Mouse (Mus musculus) forebrain, embryonic 15.5 days (tissue): ENCODE measurements around the gene Fam98a. TPM values are rescaled to one million over a fixed set of nuclear protein-coding genes. Genes with fewer than 3 reads are reported as not detected.

ENCODE experiments used
- ATAC-seq: fragments of 200-750 bp; cut with Nextera tagmentation; replicated peaks from 2 replicates; pipeline ENCODE4 v1.8.0; 2017; ENCODE audit warnings: mild to moderate bottlenecking, moderate TSS enrichment, moderate library complexity
- H3K27ac ChIP-seq: fragments of 300-500 bp; sonication (generic); replicated peaks from 2 replicates; pipeline ENCODE4 v1.5.1; 2015; ENCODE audit warnings: mild to moderate bottlenecking, inconsistent platforms
- H3K27me3 ChIP-seq: fragments of 300-500 bp; sonication (generic); 2 replicates; pipeline ENCODE4 v1.6.1; 2015; ENCODE audit warnings: inconsistent platforms
- H3K36me3 ChIP-seq: fragments of 300-500 bp; sonication (generic); 2 replicates; pipeline ENCODE4 v1.6.1; 2015; ENCODE audit warnings: mild to moderate bottlenecking, inconsistent platforms
- H3K4me1 ChIP-seq: fragments of 300-500 bp; sonication (generic); 2 replicates; pipeline ENCODE4 v1.6.1; 2015; ENCODE audit warnings: inconsistent platforms
- H3K4me2 ChIP-seq: fragments of 300-500 bp; sonication (generic); replicated peaks from 2 replicates; pipeline ENCODE4 v1.6.1; 2015; ENCODE audit warnings: mild to moderate bottlenecking, inconsistent platforms
- H3K4me3 ChIP-seq: fragments of 300-500 bp; sonication (generic); 2 replicates; pipeline ENCODE4 v1.5.1; 2015; ENCODE audit warnings: mild to moderate bottlenecking, inconsistent platforms
- H3K9ac ChIP-seq: fragments of 300-500 bp; sonication (generic); replicated peaks from 2 replicates; pipeline ENCODE4 v1.6.1; 2015; ENCODE audit warnings: mild to moderate bottlenecking, inconsistent platforms
- H3K9me3 ChIP-seq: fragments of 300-500 bp; sonication (generic); 2 replicates; pipeline ENCODE4 v1.6.1; 2016; ENCODE audit warnings: inconsistent platforms
- WGBS: fragments of 180-500 bp; shearing (Covaris S2); methylation state at CpG from one replicate; pipeline ENCODE4 v1.1.7; 2015; ENCODE audit warnings: mixed read lengths; 5-methylcytosine and 5-hydroxymethylcytosine counted together
- polyA plus RNA-seq: library from polyadenylated mRNA; unstranded; fragments of >200 nt; fragmentation: Nextera tagmentation; extraction: Ambion mirVana; gene quantifications from 2 replicates; pipeline ENCODE4 v1.2.1, GENCODE M21; 2015

Fam98a gene
- polyA plus RNA-seq, 1 experiment from 2014 or later = 36.2 TPM

DNA sequence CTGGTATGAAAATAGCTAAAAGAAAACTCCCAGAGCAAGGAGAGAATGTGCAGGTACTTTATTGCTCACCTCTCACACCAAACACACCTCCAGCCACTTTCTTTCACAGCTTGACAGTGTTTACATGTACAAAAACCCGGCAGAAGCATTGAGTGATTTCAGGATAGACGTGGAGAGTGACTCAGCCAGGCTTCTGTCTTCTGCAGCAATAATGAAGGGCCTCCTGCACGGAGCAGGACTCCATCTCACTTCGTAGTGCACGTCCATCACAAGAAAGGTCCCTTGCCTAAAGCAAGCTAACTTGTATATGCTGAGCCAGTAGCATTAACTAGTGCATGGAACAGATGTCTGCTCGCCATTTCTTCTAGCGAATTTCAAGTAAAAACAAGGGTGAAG is 14.7 kb downstream of the Fam98a start:
- no peak overlapping the region for H3K27ac ChIP-seq
- H3K4me3 ChIP-seq = no peak overlapping the region
- no peaks in the 10 kb centered on the region for H3K4me1 ChIP-seq
- no peak for ATAC-seq
- H3K4me2 ChIP-seq = no peak overlapping the region
- no peaks in the 10 kb centered on the region for H3K27me3 ChIP-seq
- no peaks in the 10 kb centered on the region for H3K9me3 ChIP-seq
- H3K36me3 ChIP-seq = peaks cover 27% of the 10 kb centered on the region
- no peak overlapping the region for H3K9ac ChIP-seq
- WGBS = 86% methylated on average over 7 of the region's 7 CpGs

DNA sequence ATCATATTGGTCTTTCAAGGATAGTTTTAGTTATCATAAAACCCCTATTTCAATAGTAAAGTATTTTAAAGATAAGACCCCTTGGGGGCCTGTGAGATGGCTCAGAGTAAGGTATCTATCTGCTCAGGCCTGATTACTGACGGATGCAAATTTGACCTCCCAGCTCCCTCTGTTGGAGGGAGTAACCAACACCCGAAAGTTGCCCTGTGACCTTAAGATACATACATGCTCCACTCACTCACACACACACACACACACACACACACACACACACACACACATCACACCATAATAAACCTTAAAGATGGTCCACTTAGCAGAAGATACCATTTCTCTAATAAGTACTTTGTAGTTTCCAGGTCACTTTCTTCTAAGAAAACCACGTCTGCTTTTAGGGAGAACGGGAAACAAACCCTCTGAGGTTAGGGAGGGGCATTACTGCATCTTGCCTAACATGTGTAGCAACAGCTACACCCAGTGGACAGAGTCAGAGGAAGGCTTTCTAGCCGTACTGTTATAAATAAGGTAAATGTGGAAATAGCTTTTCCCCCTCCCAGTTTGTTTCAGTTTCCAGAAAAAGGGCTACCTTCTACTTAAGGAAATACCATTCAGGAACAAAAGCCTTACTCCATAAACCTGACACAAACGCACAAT is 15.2 kb downstream of the Fam98a start:
- no peaks in the 10 kb centered on the region for H3K9me3 ChIP-seq
- no peak overlapping the region for H3K4me3 ChIP-seq
- no peaks in the 10 kb centered on the region for H3K27me3 ChIP-seq
- 52% methylated on average over 6 of the region's 6 CpGs for WGBS
- no peak overlapping the region for H3K4me2 ChIP-seq
- no peak overlapping the region for H3K9ac ChIP-seq
- no peaks in the 10 kb centered on the region for H3K4me1 ChIP-seq
- H3K36me3 ChIP-seq = peaks cover 22% of the 10 kb centered on the region
- peak; percentile 80; the same call in 1 of the 2 replicates for ATAC-seq
- no peak overlapping the region for H3K27ac ChIP-seq

DNA sequence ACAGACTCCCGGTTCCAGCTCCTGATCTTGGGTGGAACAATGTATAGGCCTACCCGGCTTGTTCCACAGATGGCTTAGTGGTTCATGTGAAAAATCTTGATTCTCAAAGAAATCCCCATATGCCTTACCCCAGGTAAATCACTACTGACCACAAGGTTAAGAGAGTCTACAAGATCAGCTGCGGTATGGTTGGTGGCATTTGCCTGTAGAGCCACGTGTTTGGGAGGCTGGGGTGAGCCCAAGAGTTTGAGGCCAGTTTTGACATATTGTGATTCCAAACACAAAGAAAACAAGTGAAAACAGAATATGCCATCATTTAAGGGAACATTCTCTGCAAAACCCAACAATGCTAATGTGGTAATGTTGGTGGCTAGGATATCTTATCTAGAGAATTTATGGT is 16.1 kb downstream of the Fam98a start:
- ATAC-seq = no peak
- H3K9ac ChIP-seq = no peak overlapping the region
- H3K9me3 ChIP-seq = no peaks in the 10 kb centered on the region
- H3K4me3 ChIP-seq = no peak overlapping the region
- 92% methylated on average over 4 of the region's 4 CpGs for WGBS
- no peaks in the 10 kb centered on the region for H3K27me3 ChIP-seq
- H3K4me2 ChIP-seq = no peak overlapping the region
- H3K27ac ChIP-seq = no peak overlapping the region
- H3K36me3 ChIP-seq = peaks cover 21% of the 10 kb centered on the region
- no peaks in the 10 kb centered on the region for H3K4me1 ChIP-seq

DNA sequence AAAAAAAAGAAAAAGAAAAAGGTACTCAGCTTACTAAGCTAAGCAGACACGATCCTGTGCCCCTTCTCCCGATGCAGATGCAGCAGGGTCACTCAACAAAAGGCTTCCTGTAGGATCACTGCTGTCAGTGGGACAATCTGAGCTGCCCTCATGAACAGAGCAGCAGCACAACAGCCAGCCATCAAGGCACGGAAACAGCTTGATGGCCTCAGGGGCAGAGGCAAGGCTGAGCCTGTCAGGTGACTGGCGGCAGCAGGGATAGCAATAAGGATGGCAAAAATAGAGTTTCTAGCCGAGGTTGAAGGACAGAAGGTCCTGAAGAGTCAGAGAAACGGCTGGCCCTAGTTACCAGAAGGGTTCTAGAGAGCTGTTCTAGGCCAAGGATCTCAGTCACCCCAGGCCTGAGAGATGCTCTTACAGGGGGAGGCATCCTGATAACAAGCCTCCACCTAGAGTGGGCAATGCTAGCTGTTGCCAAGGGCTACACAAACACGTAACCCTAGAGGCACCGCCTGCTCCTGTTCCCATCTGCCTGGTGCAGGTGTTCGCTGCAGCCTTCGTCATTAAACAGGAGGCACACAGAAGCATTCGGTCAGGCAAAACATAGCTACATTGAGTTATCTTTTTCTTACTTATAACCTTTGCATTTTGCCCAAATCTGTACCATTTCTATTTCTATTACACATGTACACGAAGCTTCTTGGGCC is 17.3 kb downstream of the Fam98a start:
- Histone ChIP-seq H3K4me3 (no peak overlapping the region), H3K9ac (no peak overlapping the region), H3K9me3 (no peaks in the 10 kb centered on the region), H3K27ac (no peak overlapping the region), H3K4me2 (no peak overlapping the region), H3K27me3 (no peaks in the 10 kb centered on the region), H3K36me3 (peaks cover 20% of the 10 kb centered on the region), H3K4me1 (no peaks in the 10 kb centered on the region)
- no peak for ATAC-seq
- 80% methylated on average over 12 of the region's 12 CpGs for WGBS

DNA sequence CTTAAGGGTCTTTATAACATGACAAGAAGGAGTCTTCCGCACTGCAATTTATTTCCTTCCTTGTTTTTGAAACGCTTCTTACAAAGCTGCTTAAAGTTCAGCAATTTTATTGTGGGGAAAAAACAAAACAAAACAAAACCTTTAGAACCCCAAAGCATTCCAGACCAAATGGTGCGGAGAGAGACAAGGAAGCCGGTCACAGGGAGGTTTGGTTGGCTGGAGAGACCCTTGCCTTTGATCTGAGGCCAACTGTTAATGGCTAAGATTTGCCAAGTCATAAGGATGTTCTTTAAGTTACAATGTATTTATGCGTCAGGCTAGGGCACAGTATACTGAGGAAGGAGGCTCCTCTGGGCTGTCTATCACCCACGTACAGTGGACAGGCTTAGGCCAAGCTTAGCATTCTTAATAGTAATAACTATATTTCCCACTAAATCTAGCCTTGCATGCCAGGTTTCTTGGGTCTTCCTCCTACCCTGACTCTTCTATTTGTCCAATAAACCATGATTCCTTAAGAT is 19.2 kb downstream of the Fam98a start:
- 62% methylated on average over 6 of the region's 6 CpGs for whole genome bisulfite sequencing
- H3K9ac ChIP-seq = no peak overlapping the region
- no peaks in the 10 kb centered on the region for H3K4me1 ChIP-seq

DNA sequence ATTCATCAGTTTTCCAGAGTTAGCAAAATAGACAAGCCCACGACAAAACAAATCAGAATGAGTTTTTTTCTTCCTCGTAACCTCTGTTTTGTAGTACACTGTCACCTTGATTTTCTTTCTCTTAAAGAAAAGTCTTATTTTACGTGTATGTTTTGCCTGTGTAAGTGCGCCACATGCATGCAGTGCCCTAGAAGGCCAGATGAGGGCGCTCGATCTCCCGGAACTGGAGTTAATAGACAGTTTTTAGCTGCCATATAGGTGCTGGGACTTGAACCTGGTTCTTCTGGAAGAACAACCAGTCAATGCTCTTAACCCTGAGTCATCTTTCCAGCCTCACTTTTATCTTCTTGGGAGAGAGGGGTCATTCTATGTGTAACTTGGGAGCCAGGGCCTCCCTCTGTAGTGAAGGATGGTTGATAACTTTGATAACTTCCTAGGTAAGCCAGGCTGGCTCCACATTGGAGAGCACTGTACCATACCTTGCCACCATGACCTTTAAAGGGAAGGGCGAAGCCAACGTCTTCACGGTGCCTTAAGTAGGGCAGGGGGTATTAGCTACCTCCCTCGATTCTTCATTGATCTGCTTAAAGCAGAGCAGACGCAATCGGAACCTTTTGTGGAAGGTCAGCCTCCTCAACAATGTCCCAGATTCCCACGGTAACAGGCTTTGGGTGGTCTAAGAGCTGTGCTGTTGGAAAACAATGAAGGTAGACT is 22.4 kb downstream of the Fam98a start:
- Histone ChIP-seq H3K9ac (no peak overlapping the region), H3K9me3 (no peaks in the 10 kb centered on the region), H3K4me2 (no peak overlapping the region), H3K27me3 (no peaks in the 10 kb centered on the region), H3K27ac (no peak overlapping the region), H3K4me3 (no peak overlapping the region), H3K4me1 (no peaks in the 10 kb centered on the region), H3K36me3 (peaks cover 2% of the 10 kb centered on the region; the same call in 1 of the 2 replicates)
- WGBS = 90% methylated on average over 14 of the region's 14 CpGs
- no peak for ATAC-seq

More for the DNA sequence above, 19.2 kb downstream of the Fam98a start:
- Histone ChIP-seq H3K27me3 (no peaks in the 10 kb centered on the region), H3K27ac (no peak overlapping the region), H3K9me3 (no peaks in the 10 kb centered on the region), H3K4me2 (no peak overlapping the region), H3K36me3 (peaks cover 7% of the 10 kb centered on the region), H3K4me3 (no peak overlapping the region)
- no peak for ATAC-seq

DNA sequence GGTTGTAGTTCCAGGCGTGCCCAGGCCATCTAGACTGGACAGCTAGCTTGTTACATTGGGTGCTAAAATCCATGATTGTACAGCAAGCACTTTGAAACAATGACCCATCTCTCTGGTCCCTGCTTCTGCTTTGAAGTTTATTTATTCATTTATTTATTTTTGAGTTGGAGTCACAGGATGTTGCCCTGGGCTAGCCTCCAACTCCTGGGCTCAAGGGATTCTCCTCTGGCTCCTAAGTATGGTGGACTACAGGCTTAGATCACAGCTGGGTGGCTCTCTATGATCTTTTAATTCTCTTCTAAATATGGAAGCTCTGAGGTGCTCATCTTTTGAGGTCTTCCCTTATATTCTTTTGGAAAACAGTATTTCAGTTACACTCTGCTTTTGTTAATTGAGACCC is 25.3 kb downstream of the Fam98a start:
- no peak overlapping the region for H3K9ac ChIP-seq
- H3K27ac ChIP-seq = no peak overlapping the region
- no peaks in the 10 kb centered on the region for H3K9me3 ChIP-seq
- no peak overlapping the region for H3K4me3 ChIP-seq
- H3K27me3 ChIP-seq = no peaks in the 10 kb centered on the region
- ATAC-seq = no peak
- H3K4me1 ChIP-seq = no peaks in the 10 kb centered on the region
- H3K36me3 ChIP-seq = peaks cover 2% of the 10 kb centered on the region; the same call in 1 of the 2 replicates
- 88% methylated on average over 1 of the region's 1 CpGs for WGBS
- H3K4me2 ChIP-seq = no peak overlapping the region

DNA sequence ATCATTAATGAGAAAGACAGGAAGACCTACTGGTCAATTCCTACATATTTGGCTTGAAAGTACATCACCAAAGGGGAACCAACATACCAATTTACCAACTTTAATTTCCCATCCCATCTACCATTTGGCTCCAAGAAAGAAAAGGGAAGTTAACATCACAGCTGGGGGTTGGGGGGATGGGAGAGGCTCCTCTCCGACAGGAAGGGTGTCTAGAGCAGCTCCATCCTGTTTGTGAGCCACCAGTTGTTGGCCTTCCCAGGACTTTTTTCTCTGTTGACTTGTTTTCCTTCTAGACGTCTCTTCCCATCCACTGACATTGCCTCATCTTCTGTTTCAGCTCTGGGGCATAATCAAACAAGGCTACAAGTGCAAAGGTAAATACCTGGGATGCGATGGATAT is 27.9 kb downstream of the Fam98a start:
- no peak overlapping the region for H3K4me3 ChIP-seq
- H3K27ac ChIP-seq = no peak overlapping the region
- no peak for ATAC-seq
- H3K4me2 ChIP-seq = no peak overlapping the region
- no peak overlapping the region for H3K9ac ChIP-seq
- H3K27me3 ChIP-seq = no peaks in the 10 kb centered on the region
- no peaks in the 10 kb centered on the region for H3K36me3 ChIP-seq
- 71% methylated on average over 3 of the region's 3 CpGs for WGBS
- H3K9me3 ChIP-seq = no peaks in the 10 kb centered on the region
- no peaks in the 10 kb centered on the region for H3K4me1 ChIP-seq

DNA sequence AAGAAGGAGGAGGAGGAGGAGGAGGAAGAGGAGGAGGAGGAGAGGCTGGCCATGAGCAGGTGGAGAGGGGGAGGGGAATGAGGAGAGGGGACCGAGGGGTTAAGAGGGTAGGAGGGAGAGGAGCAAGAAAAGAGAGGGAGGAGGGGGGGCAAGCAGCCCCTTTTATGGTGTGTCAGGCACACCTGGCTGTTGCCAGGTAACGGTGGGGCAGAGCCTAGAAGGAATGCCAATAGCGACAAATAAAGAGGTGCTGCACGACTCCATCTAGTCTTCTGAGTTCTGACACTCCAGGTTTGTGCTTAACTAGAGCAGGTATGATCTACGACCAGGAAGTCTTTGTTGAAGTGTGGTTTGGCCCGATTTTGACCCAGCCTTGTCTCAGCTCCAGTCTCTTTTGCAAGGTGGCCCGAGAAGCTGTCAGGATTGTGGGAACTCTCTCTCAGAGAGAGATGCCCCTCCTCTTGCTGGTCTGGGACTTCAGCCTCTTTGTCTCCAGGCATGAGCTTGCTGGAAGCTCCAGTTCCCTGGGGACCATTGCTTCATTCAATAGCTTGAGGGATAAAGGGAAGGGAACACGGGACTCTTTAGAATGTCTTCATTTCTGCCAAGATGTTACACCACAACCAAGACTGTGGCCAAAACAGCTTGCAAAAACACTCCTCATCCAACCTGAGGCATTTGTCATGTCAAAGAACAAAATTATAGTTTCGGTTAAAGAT is 29.2 kb downstream of the Fam98a start:
- H3K4me1 ChIP-seq = no peaks in the 10 kb centered on the region
- no peaks in the 10 kb centered on the region for H3K36me3 ChIP-seq
- H3K9me3 ChIP-seq = no peaks in the 10 kb centered on the region
- H3K4me2 ChIP-seq = no peak overlapping the region
- ATAC-seq = no peak
- no peak overlapping the region for H3K27ac ChIP-seq
- no peak overlapping the region for H3K9ac ChIP-seq
- no peaks in the 10 kb centered on the region for H3K27me3 ChIP-seq
- H3K4me3 ChIP-seq = no peak overlapping the region
- 24% methylated on average over 9 of the region's 9 CpGs for WGBS

DNA sequence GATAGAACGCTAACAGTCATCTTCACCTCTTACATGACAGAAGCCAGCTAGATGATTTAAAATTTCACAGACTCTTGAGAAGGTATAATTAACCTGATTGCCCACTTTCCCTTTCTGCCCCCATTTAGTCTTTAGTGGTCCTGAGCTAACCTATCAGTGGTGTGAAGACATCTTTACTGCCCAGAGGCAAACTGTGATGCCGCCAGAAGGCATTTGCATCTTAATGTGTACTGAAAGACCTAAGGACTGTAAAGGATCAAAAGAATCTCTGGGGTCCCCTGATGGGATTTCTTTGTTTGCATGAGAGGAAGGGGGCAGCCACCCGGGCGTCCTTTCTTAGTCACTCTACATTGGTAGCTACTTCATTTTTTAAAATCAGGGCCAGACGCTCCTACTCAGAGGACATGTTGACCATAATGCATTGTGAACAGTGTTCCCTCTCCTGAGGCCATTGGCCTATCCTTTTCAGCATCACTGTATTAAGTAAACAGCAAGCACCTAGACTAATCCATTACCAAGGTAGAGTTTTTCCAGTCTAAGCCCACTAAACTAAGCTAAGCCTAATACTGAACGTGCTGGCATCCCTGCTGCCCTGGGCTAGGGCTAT is 30.4 kb downstream of the Fam98a start:
- no peak overlapping the region for H3K9ac ChIP-seq
- no peak overlapping the region for H3K27ac ChIP-seq
- no peaks in the 10 kb centered on the region for H3K27me3 ChIP-seq
- ATAC-seq = no peak
- no peaks in the 10 kb centered on the region for H3K36me3 ChIP-seq
- 11% methylated on average over 6 of the region's 6 CpGs for WGBS
- H3K4me3 ChIP-seq = no peak overlapping the region
- no peak overlapping the region for H3K4me2 ChIP-seq
- no peaks in the 10 kb centered on the region for H3K9me3 ChIP-seq
- H3K4me1 ChIP-seq = no peaks in the 10 kb centered on the region

DNA sequence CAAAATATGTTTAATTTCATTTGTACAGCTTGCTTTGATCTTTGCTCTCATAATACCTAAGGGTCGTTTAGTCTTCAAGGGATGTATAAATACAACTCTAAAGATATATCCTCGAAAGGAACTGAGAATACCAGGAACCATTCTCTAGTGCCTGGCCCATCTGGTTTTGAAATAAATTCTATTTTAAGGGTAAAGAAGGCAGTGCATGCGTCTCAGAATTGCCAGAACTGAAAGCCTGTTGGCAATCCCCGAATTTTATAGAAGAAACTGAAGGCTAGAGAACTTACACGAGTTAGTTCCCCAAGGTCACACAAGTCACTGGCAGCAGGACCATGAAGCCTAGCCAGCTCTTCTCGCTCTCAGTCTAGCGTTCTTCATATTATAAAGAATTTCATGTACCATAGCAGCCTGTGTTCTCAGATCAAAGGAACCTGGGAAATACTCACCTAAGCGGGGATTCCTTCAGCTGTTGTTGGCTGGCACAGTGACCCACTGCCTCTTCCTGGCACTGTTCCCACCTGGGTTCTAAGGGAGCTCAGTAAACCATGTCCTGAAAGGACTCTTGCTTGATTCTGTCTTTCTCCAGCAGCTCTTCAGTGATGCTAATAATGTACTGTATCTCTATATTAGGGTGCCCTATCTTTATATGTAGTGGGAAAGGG is 32.4 kb downstream of the Fam98a start:
- H3K27ac ChIP-seq = no peak overlapping the region
- H3K4me2 ChIP-seq = no peak overlapping the region
- H3K36me3 ChIP-seq = no peaks in the 10 kb centered on the region
- no peak for ATAC-seq
- WGBS = 82% methylated on average over 8 of the region's 8 CpGs
- H3K9ac ChIP-seq = no peak overlapping the region
- no peak overlapping the region for H3K4me3 ChIP-seq
- no peaks in the 10 kb centered on the region for H3K9me3 ChIP-seq
- no peaks in the 10 kb centered on the region for H3K27me3 ChIP-seq
- H3K4me1 ChIP-seq = no peaks in the 10 kb centered on the region
